Mouse (Mus musculus) kidney, postnatal 0 days (tissue): ENCODE data around the gene Fam129a. TPM values are rescaled to one million over a fixed set of nuclear protein-coding genes. Genes with fewer than 3 reads are reported as not detected.

ENCODE experiments used
- ATAC-seq: fragments of 200-750 bp; cut with Nextera tagmentation; replicated peaks from 2 replicates; pipeline ENCODE4 v1.8.0; 2017; ENCODE audit warnings: low read depth, moderate number of reproducible peaks, moderate TSS enrichment, moderate library complexity; ENCODE audit not compliant: low FRiP score
- DNase-seq: peaks from one replicate; pipeline ENCODE4 v3.0.0-alpha.2; 2016; ENCODE audit warnings: low spot score
- H3K27ac ChIP-seq: fragments of 300-500 bp; sonication (generic); 2 replicates; pipeline ENCODE4 v1.5.1; 2014; ENCODE audit warnings: mild to moderate bottlenecking
- H3K27me3 ChIP-seq: fragments of 300-500 bp; sonication (generic); 2 replicates; pipeline ENCODE4 v1.6.1; 2014; ENCODE audit warnings: low read length, mixed read lengths; ENCODE audit not compliant: insufficient read depth
- H3K36me3 ChIP-seq: fragments of 300-500 bp; sonication (generic); 2 replicates; pipeline ENCODE4 v1.6.1; 2014; ENCODE audit warnings: low read length, mixed read lengths; ENCODE audit not compliant: insufficient read depth
- H3K4me1 ChIP-seq: fragments of 300-500 bp; sonication (generic); replicated peaks from 2 replicates; pipeline ENCODE4 v1.6.1; 2014; ENCODE audit warnings: antibody characterized with exemption, low read length, mixed read lengths; ENCODE audit not compliant: insufficient read depth
- H3K4me2 ChIP-seq: fragments of 300-500 bp; sonication (generic); 2 replicates; pipeline ENCODE4 v1.6.1; 2014; ENCODE audit warnings: mild to moderate bottlenecking, low read length, moderate library complexity, mixed read lengths
- H3K4me3 ChIP-seq: fragments of 300-500 bp; sonication (generic); replicated peaks from 2 replicates; pipeline ENCODE4 v1.5.1; 2014; ENCODE audit warnings: low read depth, low read length
- H3K9ac ChIP-seq: fragments of 300-500 bp; sonication (generic); 2 replicates; pipeline ENCODE4 v1.6.1; 2014; ENCODE audit warnings: low read depth, low read length
- H3K9me3 ChIP-seq: fragments of 300-500 bp; sonication (generic); replicated peaks from 2 replicates; pipeline ENCODE4 v1.6.1; 2016; ENCODE audit warnings: low read length, inconsistent platforms, mixed read lengths
- CTCF ChIP-seq: IDR thresholded peaks from 2 replicates; pipeline ENCODE4 v1.5.1; 2016; ENCODE audit warnings: antibody characterized with exemption, low read depth, mild to moderate bottlenecking, moderate library complexity
- WGBS: fragments of 180-500 bp; shearing (Covaris S2); extraction: QIAGEN DNeasy Blood & Tissue Kit; methylation state at CpG from one replicate; pipeline ENCODE4 v1.1.7; 2014; 5-methylcytosine and 5-hydroxymethylcytosine counted together
- polyA plus RNA-seq: library from polyadenylated mRNA; unstranded; fragments of >200 nt; fragmentation: Nextera tagmentation; extraction: Ambion mirVana; gene quantifications from 2 replicates; pipeline ENCODE4 v1.2.1, GENCODE M21; 2015

Fam129a gene
- polyA plus RNA-seq, 1 experiment from 2014 or later = 12.6 TPM

DNA sequence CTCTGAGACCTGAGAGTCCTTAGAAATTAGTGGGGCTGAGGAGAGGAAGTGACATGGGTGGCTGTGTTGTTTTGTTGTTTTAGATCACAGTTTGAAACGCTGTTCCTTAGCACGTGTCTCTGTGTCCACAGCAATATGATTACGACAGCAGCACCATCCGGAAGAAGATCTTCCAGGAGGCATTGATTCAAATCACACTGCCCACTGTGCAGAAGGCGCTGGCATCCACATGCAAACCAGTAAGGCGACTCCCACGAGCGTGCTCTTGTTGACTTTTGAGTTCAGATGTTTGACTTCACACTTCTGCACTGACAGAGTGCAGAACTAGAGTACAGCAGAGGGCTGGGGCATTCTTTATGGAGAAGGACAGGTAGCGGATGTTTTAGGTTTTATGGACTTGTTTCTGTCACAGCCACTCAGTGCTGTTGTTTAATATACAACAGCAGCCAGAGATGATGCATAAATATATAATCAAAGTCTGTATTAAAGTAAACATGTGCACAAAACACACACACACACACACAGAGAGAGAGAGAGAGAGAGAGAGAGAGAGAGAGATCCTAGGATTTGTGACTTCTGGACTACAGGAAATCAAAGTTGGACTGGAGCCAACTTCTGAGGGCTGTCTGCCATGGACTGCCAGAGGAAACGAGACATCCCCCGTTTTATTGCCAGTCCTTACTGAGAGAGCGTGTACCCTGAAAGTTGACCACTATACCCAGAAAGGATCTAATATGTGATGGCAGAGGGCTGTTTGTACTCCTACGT, 138.2 kb downstream of the Fam129a start:
- H3K9me3 ChIP-seq = no peaks in the 10 kb centered on the region
- no peaks in the 10 kb centered on the region for H3K27me3 ChIP-seq
- H3K9ac ChIP-seq = no peak overlapping the region
- ATAC-seq (no peak), DNase-seq (peak; percentile 62)
- H3K4me2 ChIP-seq = no peak overlapping the region
- H3K27ac ChIP-seq = no peak overlapping the region
- no peaks in the 10 kb centered on the region for H3K36me3 ChIP-seq
- H3K4me1 ChIP-seq = peaks cover 10% of the 10 kb centered on the region; the same call in 1 of the 2 replicates
- H3K4me3 ChIP-seq = no peak overlapping the region
- TF ChIP-seq CTCF = no peak
- WGBS = 17% methylated on average over 13 of the region's 13 CpGs

DNA sequence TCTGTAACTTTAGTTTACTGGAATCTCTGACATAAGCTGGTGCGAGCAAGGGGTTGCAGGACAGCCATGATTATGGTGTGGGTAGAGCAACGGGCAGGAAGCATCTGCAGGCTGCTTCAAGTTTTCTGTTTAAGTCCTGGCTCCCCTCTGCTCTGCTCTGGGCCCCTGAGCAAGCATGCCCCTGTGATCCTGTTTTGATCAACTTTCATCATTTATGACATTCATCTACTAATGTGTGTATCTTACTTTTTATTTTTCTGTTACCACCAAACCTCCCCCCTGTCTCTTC, 138.7 kb downstream of the Fam129a start:
- Histone ChIP-seq H3K9ac (no peak overlapping the region), H3K4me1 (peaks cover 10% of the 10 kb centered on the region; the same call in 1 of the 2 replicates), H3K4me3 (no peak overlapping the region), H3K4me2 (no peak overlapping the region), H3K27me3 (no peaks in the 10 kb centered on the region), H3K36me3 (no peaks in the 10 kb centered on the region), H3K27ac (no peak overlapping the region), H3K9me3 (no peaks in the 10 kb centered on the region)
- DNase-seq = no peak
- no peak for TF ChIP-seq CTCF
- ATAC-seq = no peak
- WGBS = 37% methylated on average over 2 of the region's 2 CpGs

DNA sequence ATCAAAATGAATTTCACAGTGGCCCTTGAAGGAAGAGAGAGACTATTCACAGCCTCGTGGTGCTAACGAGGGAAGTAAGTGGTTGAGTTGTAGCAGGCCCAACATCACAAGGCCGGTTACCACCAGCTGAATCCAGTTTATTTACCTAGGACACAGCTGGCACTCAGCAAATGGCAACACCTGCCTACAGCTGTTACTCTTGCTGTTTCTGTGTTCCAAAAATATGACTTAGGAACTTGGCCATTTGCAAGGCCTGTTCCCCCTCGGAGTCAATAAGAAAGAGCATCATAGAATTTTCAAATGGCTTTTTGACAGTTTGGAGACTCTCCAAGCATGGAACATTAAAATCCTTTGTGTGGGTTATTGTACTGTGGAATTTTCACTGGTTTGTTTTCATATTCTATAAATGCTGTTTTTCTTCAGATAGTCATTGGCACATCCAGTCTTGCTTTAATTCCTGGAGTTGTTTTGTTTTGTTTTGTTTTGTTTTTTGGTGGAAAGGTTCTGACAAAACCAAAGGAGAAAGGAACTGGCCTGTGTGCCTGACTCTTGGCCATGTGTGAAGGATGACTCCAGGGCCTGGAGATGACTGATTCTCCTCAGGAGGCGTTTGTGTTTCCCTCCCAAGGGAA, 139.6 kb downstream of the Fam129a start:
- H3K4me2 ChIP-seq = no peak overlapping the region
- ATAC-seq (no peak), DNase-seq (peak; percentile 36)
- TF ChIP-seq CTCF = no peak
- H3K9me3 ChIP-seq = no peaks in the 10 kb centered on the region
- WGBS = 50% methylated on average over 5 of the region's 5 CpGs
- H3K4me3 ChIP-seq = no peak overlapping the region
- H3K27me3 ChIP-seq = no peaks in the 10 kb centered on the region
- H3K9ac ChIP-seq = no peak overlapping the region
- H3K27ac ChIP-seq = no peak overlapping the region
- no peaks in the 10 kb centered on the region for H3K36me3 ChIP-seq
- peaks cover 10% of the 10 kb centered on the region; the same call in 1 of the 2 replicates for H3K4me1 ChIP-seq

DNA sequence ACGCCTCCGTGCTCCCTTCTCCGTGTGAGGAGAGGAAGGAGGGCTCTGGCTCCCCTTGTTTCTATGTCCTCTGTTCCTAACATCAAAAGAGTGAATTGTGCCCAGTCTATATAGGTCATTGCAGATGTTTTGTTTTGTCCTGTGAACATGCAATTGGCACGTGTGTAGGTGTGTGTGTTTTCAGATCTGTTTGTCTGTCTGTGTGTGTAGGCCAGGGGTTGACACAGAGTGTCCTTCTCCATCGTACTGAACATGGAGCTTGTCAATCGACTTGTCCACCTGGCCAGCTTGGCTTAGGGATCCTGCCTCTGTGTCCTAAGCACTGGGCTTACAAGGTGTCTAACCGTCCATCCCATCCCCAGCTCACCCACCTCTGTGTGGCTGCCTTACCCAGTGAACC, 140.1 kb downstream of the Fam129a start:
- Histone ChIP-seq H3K4me1 (peaks cover 10% of the 10 kb centered on the region; the same call in 1 of the 2 replicates), H3K9me3 (no peaks in the 10 kb centered on the region), H3K27ac (no peak overlapping the region), H3K36me3 (no peaks in the 10 kb centered on the region), H3K4me3 (no peak overlapping the region), H3K9ac (no peak overlapping the region), H3K4me2 (no peak overlapping the region), H3K27me3 (no peaks in the 10 kb centered on the region)
- no peak for ATAC-seq
- 72% methylated on average over 7 of the region's 7 CpGs for WGBS
- TF ChIP-seq CTCF = no peak
- no peak for DNase-seq

DNA sequence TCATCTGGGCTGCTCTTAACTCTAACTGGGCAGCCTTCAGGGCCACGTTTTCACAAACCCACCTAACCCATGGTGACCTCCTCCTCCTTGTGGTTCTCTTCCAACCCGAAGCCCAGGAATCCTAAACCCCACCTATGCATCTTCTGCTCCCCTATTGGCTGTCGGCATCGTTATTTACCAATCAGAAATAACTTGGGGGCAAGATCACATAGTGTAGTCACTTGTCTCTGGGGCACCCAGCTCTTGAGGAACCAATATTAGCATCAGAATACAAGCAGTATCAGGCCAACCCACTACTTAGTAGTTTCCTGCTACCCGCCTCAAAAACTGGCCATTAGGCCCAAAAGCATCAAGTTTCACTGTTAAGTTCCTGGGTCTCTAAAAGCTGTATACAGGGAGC, 141.7 kb downstream of the Fam129a start:
- 47% methylated on average over 5 of the region's 5 CpGs for WGBS
- Histone ChIP-seq H3K4me2 (no peak overlapping the region), H3K9me3 (no peaks in the 10 kb centered on the region), H3K4me3 (no peak overlapping the region), H3K9ac (no peak overlapping the region), H3K4me1 (peaks cover 10% of the 10 kb centered on the region), H3K27me3 (no peaks in the 10 kb centered on the region), H3K36me3 (no peaks in the 10 kb centered on the region), H3K27ac (no peak overlapping the region)
- DNase-seq (no peak), ATAC-seq (no peak)
- no peak for TF ChIP-seq CTCF

DNA sequence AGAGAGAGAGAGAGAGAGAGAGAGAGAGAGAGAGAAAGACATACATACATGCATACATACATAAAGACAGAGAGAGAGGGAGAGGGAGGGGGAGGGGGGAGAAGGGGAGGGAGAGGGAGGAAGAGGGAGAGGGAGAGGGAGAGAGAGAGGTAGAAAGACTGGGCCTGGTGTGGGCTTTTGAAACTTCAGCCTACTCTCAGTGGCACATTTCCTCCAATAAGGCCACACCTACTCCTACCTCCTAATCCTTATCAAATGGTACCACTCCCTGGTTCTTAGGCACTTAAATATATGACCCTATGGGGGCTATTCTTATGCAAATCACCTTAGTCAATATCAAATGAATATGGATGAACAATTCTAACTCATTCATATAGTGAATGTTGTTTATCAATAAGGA, 142.6 kb downstream of the Fam129a start:
- H3K4me1 ChIP-seq = peaks cover 10% of the 10 kb centered on the region
- H3K27me3 ChIP-seq = no peaks in the 10 kb centered on the region
- ATAC-seq (no peak), DNase-seq (no peak)
- no peak for TF ChIP-seq CTCF
- H3K36me3 ChIP-seq = no peaks in the 10 kb centered on the region
- no peaks in the 10 kb centered on the region for H3K9me3 ChIP-seq
- no peak overlapping the region for H3K4me2 ChIP-seq
- H3K4me3 ChIP-seq = no peak overlapping the region
- H3K9ac ChIP-seq = no peak overlapping the region
- H3K27ac ChIP-seq = no peak overlapping the region
